Mouse (Mus musculus) liver, adult 2 months (tissue): ENCODE data around the gene Rdh19. TPM values are rescaled to one million over a fixed set of nuclear protein-coding genes. Genes with fewer than 3 reads are reported as not detected.
"Not testable (repeated sequence)": the region's sequence is repeated elsewhere in the genome, so short reads cannot be mapped to it uniquely, and the experiment has no call there.

Experiments
- DNase-seq: peaks from one replicate; pipeline ENCODE4 v3.0.0-alpha.2; 2011; ENCODE audit warnings: low read depth, low spot score; ENCODE audit errors: extremely low read depth
- H3K27ac ChIP-seq: fragments of 200-500 bp; replicated peaks from 2 replicates; pipeline ENCODE4 v1.5.1; 2012; ENCODE audit warnings: low read depth, mild to moderate bottlenecking, control low read depth, inconsistent platforms, low read length; ENCODE audit not compliant: insufficient read depth
- H3K27me3 ChIP-seq: fragments of 200-500 bp; 2 replicates; pipeline ENCODE4 v1.6.1; 2012; ENCODE audit warnings: mild to moderate bottlenecking, moderate library complexity, low read length, inconsistent platforms; ENCODE audit not compliant: control insufficient read depth, insufficient read depth
- H3K36me3 ChIP-seq: fragments of 200-500 bp; 2 replicates; pipeline ENCODE4 v1.6.1; 2012; ENCODE audit warnings: low read length, inconsistent platforms; ENCODE audit not compliant: control insufficient read depth, insufficient read depth
- H3K4me1 ChIP-seq: fragments of 200-500 bp; 2 replicates; pipeline ENCODE4 v1.6.1; 2011; ENCODE audit warnings: low read length; ENCODE audit not compliant: control insufficient read depth, insufficient read depth
- H3K4me3 ChIP-seq: fragments of 200-500 bp; 2 replicates; pipeline ENCODE4 v1.5.1; 2011; ENCODE audit warnings: low read depth, mild to moderate bottlenecking, control low read depth, low read length, moderate library complexity; ENCODE audit not compliant: insufficient read depth
- H3K79me2 ChIP-seq: fragments of 200-500 bp; 2 replicates; pipeline ENCODE4 v1.6.1; 2012; ENCODE audit warnings: inconsistent platforms, mild to moderate bottlenecking, low read length, moderate library complexity; ENCODE audit not compliant: control insufficient read depth, insufficient read depth
- H3K9ac ChIP-seq: fragments of 200-500 bp; 2 replicates; pipeline ENCODE4 v1.6.1; 2012; ENCODE audit warnings: low read depth, mild to moderate bottlenecking, control low read depth, inconsistent platforms, low read length
- CTCF ChIP-seq: fragments of 200-500 bp; IDR thresholded peaks from 2 replicates; pipeline ENCODE4 v1.5.1; 2011; ENCODE audit warnings: low read depth, low read length, control low read depth
- POLR2A ChIP-seq: fragments of 200-500 bp; IDR thresholded peaks from 2 replicates; pipeline ENCODE4 v1.6.1; 2011; ENCODE audit warnings: low read length, control low read depth; ENCODE audit not compliant: insufficient read depth; ENCODE audit errors: extremely low read depth
- WGBS: fragments of 180-500 bp; shearing (Covaris S2); methylation state at CpG from one replicate; pipeline ENCODE4 v1.1.7; 2018; 5-methylcytosine and 5-hydroxymethylcytosine counted together
- polyA plus RNA-seq: library from polyadenylated mRNA; depleted of rRNA; stranded (reverse); fragments of >200 nt; gene quantifications from 2 replicates; pipeline ENCODE4 v1.2.3, GENCODE M21; 2012
- total RNA-seq: library from RNA; depleted of rRNA; stranded (reverse); fragments of >200 nt; gene quantifications from 2 replicates; pipeline ENCODE4 v1.2.3, GENCODE M21; 2014

Gene Rdh19
- total and polyA plus RNA-seq, 2 experiments = 0.05 TPM; not detected in 1

DNA sequence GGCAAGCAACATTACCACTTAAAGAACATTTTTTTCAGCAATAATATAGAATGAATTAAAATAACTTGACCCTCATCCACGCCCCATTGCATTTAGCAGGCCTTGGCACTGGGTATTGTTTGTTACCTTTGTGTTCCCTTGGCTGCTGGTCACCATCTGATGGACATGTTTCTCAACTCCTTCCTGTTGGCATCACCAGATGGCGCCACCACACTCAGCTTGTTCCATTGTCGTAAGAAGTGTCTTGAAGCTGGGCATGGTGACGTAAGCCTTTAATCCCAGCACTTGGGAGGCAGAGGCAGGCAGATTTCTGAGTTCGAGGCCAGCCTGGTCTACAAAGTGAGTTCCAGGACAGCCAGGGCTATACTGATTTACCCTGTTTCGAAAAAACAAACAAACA lies 24.3 kb upstream of the Rdh19 start:
- H3K36me3 ChIP-seq = no peaks in the 10 kb centered on the region
- H3K4me1 ChIP-seq = peaks cover 6% of the 10 kb centered on the region
- H3K27ac ChIP-seq = no peak overlapping the region
- no peaks in the 10 kb centered on the region for H3K79me2 ChIP-seq
- H3K9ac ChIP-seq = no peak overlapping the region
- H3K27me3 ChIP-seq = no peaks in the 10 kb centered on the region
- TF ChIP-seq POLR2A (no peak), CTCF (peak; percentile 61; the same call in 1 of the 2 replicates)
- 41% methylated on average over 6 of the region's 6 CpGs for WGBS
- H3K4me3 ChIP-seq = no peak overlapping the region
- peak; percentile 91 for DNase-seq

DNA sequence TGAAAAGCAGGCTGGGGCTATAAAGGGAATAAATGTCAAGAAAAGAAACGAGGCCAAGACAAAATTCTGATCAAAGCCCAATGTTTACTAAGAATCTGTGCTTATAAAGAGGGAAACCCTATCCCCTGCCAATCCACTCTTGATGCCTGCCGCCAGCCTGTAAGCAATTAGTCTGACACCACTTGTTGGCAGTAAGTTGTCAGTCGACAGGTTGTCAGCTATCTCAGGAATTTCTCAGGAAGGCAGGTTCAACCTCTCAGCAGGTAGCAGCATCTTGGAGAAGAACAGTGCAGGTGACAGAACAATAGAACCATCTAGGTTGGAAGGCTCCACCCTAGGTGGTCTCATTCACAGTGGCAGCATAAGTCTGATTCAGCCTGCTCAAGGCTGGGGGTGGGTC lies 20.6 kb upstream of the Rdh19 start:
- Histone ChIP-seq H3K9ac (no peak overlapping the region), H3K4me3 (no peak overlapping the region), H3K4me1 (peaks cover 4% of the 10 kb centered on the region; the same call in 1 of the 2 replicates), H3K36me3 (no peaks in the 10 kb centered on the region), H3K27me3 (no peaks in the 10 kb centered on the region), H3K27ac (no peak overlapping the region), H3K79me2 (no peaks in the 10 kb centered on the region)
- no peak for DNase-seq
- TF ChIP-seq CTCF (no peak), POLR2A (no peak)
- WGBS = 90% methylated on average over 3 of the region's 3 CpGs

DNA sequence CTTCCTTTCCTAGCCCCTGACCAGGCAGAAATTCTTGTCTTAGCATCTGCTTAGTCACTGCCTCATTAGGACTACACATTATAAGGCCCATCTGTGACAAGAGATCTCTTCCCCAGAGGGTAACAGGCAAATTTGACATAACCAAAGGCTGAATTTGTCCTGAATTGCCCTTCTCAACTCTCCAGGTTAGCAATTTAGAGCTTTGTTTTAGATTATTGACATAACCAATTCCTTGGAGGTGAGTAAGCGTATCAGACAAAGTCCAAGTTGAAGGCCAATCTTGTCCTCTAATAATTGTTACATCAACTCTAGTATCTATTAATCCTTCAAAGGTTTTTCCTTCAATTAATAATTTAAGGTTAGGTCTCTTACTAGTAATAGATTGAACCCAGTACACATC lies 15.5 kb upstream of the Rdh19 start:
- not testable (repeated sequence) for H3K27me3 ChIP-seq, H3K4me1 ChIP-seq, H3K4me3 ChIP-seq, H3K36me3 ChIP-seq, H3K9ac ChIP-seq, H3K27ac ChIP-seq, H3K79me2 ChIP-seq
- WGBS = 48% methylated on average over 1 of the region's 1 CpGs
- peak; percentile 47 for DNase-seq

DNA sequence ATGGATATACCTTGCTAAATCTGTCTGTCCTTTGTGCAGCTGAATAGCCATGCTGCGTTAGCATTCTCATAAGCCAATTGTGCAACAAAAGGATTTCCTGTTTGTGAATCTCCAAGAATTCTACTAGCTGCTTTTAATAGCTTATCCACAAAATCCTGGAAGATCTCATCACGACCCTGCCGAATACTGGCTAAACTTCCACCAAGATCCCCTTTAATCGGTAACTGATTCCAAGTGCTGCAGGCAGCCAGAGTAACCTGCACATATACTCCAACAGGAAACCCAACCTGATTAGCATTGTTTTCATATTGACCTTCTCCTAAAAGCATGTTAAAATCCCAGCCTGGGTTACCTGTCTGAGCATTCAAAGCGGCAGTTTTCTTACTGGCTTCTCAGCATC lies 14.4 kb upstream of the Rdh19 start:
- Histone ChIP-seq H3K4me1 (no peaks in the 10 kb centered on the region; the same call in 1 of the 2 replicates), H3K27ac (peak overlapping the region; percentile 40), H3K27me3 (no peaks in the 10 kb centered on the region), H3K79me2 (no peaks in the 10 kb centered on the region), H3K9ac (no peak overlapping the region), H3K4me3 (no peak overlapping the region), H3K36me3 (no peaks in the 10 kb centered on the region)
- DNase-seq = no peak
- TF ChIP-seq POLR2A = no peak
- TF ChIP-seq CTCF = no peak
- WGBS = 29% methylated on average over 5 of the region's 5 CpGs

DNA sequence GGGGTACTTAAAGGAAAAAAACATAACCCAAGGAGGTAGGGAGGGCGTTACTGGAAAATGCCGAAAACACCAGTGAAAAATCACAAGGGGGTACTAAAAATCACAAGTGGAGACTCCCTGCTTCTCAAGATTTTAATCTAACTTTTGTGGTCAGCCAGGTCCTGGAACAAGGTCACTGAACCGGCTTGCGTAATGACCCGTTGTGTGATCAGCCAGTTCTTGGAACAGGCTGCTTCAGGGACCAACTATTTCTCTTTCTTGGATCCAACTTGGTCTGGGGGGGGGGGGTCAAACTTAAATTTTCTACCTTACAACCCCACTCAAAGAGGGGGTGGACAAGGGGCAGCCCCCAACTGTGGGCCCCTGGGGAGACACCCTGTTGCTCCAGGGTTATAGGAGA lies 11.9 kb upstream of the Rdh19 start:
- H3K27ac ChIP-seq, H3K27me3 ChIP-seq, H3K9ac ChIP-seq, H3K79me2 ChIP-seq, H3K4me3 ChIP-seq, H3K36me3 ChIP-seq, H3K4me1 ChIP-seq: not testable (repeated sequence)
- DNase-seq = peak; percentile 78
- WGBS = 48% methylated on average over 5 of the region's 5 CpGs

GRCm38 (mm10) chr10:127838539-127838938 lies 11.2 kb upstream of the Rdh19 start:
- 97% methylated on average over 2 of the region's 2 CpGs for WGBS
- TF ChIP-seq POLR2A (no peak), CTCF (no peak)
- no peak overlapping the region for H3K4me3 ChIP-seq
- H3K4me1 ChIP-seq = no peaks in the 10 kb centered on the region; the same call in 1 of the 2 replicates
- no peak for DNase-seq
- H3K9ac ChIP-seq = no peak overlapping the region
- H3K79me2 ChIP-seq = no peaks in the 10 kb centered on the region
- no peak overlapping the region for H3K27ac ChIP-seq
- no peaks in the 10 kb centered on the region for H3K36me3 ChIP-seq
- H3K27me3 ChIP-seq = no peaks in the 10 kb centered on the region
